Mouse (Mus musculus) liver, adult 2 months (tissue): ENCODE measurements at regions not wholly inside any gene's neighbourhood (a gene's known extent, or its start where the extent isn't known, plus 50 kb on each side); places are given as distances from the start of the nearest gene placed in this dataset.

ENCODE experiments used
- DNase-seq: peaks from one replicate; pipeline ENCODE4 v3.0.0-alpha.2; 2011; ENCODE audit warnings: low read depth, low spot score; ENCODE audit errors: extremely low read depth
- H3K27ac ChIP-seq: fragments of 200-500 bp; replicated peaks from 2 replicates; pipeline ENCODE4 v1.5.1; 2012; ENCODE audit warnings: low read depth, mild to moderate bottlenecking, control low read depth, inconsistent platforms, low read length; ENCODE audit not compliant: insufficient read depth
- H3K27me3 ChIP-seq: fragments of 200-500 bp; 2 replicates; pipeline ENCODE4 v1.6.1; 2012; ENCODE audit warnings: mild to moderate bottlenecking, moderate library complexity, low read length, inconsistent platforms; ENCODE audit not compliant: control insufficient read depth, insufficient read depth
- H3K36me3 ChIP-seq: fragments of 200-500 bp; 2 replicates; pipeline ENCODE4 v1.6.1; 2012; ENCODE audit warnings: low read length, inconsistent platforms; ENCODE audit not compliant: control insufficient read depth, insufficient read depth
- H3K4me1 ChIP-seq: fragments of 200-500 bp; 2 replicates; pipeline ENCODE4 v1.6.1; 2011; ENCODE audit warnings: low read length; ENCODE audit not compliant: control insufficient read depth, insufficient read depth
- H3K4me3 ChIP-seq: fragments of 200-500 bp; 2 replicates; pipeline ENCODE4 v1.5.1; 2011; ENCODE audit warnings: low read depth, mild to moderate bottlenecking, control low read depth, low read length, moderate library complexity; ENCODE audit not compliant: insufficient read depth
- H3K79me2 ChIP-seq: fragments of 200-500 bp; 2 replicates; pipeline ENCODE4 v1.6.1; 2012; ENCODE audit warnings: inconsistent platforms, mild to moderate bottlenecking, low read length, moderate library complexity; ENCODE audit not compliant: control insufficient read depth, insufficient read depth
- H3K9ac ChIP-seq: fragments of 200-500 bp; 2 replicates; pipeline ENCODE4 v1.6.1; 2012; ENCODE audit warnings: low read depth, mild to moderate bottlenecking, control low read depth, inconsistent platforms, low read length
- CTCF ChIP-seq: fragments of 200-500 bp; IDR thresholded peaks from 2 replicates; pipeline ENCODE4 v1.5.1; 2011; ENCODE audit warnings: low read depth, low read length, control low read depth
- POLR2A ChIP-seq: fragments of 200-500 bp; IDR thresholded peaks from 2 replicates; pipeline ENCODE4 v1.6.1; 2011; ENCODE audit warnings: low read length, control low read depth; ENCODE audit not compliant: insufficient read depth; ENCODE audit errors: extremely low read depth
- WGBS: fragments of 180-500 bp; shearing (Covaris S2); methylation state at CpG from one replicate; pipeline ENCODE4 v1.1.7; 2018; 5-methylcytosine and 5-hydroxymethylcytosine counted together

DNA sequence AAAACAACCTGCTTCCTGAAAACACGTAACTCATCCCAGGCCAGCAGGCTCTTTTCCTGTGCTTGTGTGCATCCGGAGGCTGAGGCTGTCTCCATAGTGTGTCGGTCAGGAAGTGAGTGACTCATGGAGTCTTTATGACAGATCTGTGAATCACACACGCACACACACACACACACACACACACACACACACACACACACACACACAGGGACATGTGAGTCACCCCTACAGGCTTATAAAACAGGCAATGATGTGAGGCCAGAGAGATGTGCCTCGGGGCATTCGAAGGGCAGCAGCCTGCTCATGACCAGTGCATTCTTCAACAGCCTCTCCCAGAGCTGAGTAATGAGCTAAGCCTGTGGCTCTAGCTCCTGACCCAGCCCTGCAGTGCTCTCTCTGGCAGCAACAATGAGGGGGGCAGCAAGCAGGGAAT is 97.5 kb upstream of the Dlx2 start:
- Histone ChIP-seq H3K9ac (no peak overlapping the region), H3K36me3 (no peaks in the 10 kb centered on the region), H3K4me1 (no peaks in the 10 kb centered on the region), H3K27me3 (no peaks in the 10 kb centered on the region), H3K4me3 (no peak overlapping the region), H3K79me2 (no peaks in the 10 kb centered on the region), H3K27ac (no peak overlapping the region)
- TF ChIP-seq POLR2A (no peak), CTCF (no peak)
- 64% methylated on average over 6 of the region's 6 CpGs for WGBS
- DNase-seq, result no peak

DNA sequence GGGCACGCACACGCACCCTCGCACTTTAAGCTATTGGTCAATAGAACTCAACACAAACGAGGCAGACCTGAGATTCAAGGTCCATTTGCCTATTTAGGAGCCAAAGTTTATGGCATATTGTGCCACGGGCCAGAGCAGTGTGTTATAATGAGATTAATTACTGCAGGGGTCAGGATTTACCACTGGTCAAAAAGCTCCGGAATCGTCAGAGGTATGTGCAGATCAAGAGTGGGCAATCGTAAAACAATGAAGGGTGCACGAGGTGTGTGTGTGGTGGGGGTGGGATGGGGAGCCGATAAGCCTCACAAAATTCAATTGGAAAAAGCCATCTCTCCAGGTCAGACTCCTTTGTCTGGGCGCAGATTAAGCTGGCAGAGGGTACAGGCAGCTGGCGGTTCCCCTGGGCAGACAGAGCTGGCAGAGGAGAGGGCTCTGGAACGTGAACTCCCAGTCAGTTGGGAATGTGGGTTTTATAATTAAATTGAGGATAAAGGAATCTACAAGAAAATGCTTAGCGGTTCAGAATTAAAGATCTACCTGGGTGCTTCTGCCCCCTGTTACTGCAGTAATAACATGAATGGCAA is 97.4 kb upstream of the Itga6 start:
- no peak overlapping the region for H3K27ac ChIP-seq
- no peaks in the 10 kb centered on the region for H3K27me3 ChIP-seq
- no peak overlapping the region for H3K9ac ChIP-seq
- no peaks in the 10 kb centered on the region for H3K4me1 ChIP-seq
- H3K4me3 ChIP-seq, result no peak overlapping the region
- 85% methylated on average over 14 of the region's 14 CpGs for WGBS
- TF ChIP-seq CTCF (no peak), POLR2A (no peak)
- no peak for DNase-seq
- H3K36me3 ChIP-seq, result no peaks in the 10 kb centered on the region
- no peaks in the 10 kb centered on the region for H3K79me2 ChIP-seq

DNA sequence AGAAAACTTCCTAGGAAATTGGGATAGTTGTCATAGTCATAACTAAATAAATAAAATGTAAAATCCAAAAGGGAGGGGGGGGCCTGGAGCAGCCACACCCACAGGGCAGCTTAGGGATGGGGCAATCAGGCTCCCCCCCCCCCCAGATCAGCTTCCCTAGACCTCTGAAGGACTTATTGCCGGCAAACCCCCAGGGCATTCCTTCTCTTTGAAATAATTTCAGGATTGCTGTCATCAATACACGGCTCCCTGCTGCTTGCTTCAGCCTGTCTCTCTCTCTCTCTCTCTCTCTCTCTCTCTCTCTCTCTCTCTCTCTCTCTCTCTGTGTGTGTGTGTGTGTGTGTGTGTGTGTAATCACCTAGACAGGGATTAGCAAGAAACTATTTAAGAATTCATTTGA is 93.8 kb upstream of the Itga6 start:
- Histone ChIP-seq H3K27me3 (no peaks in the 10 kb centered on the region; the same call in 1 of the 2 replicates), H3K36me3 (no peaks in the 10 kb centered on the region), H3K79me2 (no peaks in the 10 kb centered on the region), H3K9ac (no peak overlapping the region), H3K4me1 (peaks cover 3% of the 10 kb centered on the region; the same call in 1 of the 2 replicates), H3K4me3 (no peak overlapping the region), H3K27ac (no peak overlapping the region)
- 100% methylated on average over 2 of the region's 2 CpGs for WGBS
- no peak for DNase-seq
- TF ChIP-seq POLR2A, result no peak
- no peak for TF ChIP-seq CTCF

DNA sequence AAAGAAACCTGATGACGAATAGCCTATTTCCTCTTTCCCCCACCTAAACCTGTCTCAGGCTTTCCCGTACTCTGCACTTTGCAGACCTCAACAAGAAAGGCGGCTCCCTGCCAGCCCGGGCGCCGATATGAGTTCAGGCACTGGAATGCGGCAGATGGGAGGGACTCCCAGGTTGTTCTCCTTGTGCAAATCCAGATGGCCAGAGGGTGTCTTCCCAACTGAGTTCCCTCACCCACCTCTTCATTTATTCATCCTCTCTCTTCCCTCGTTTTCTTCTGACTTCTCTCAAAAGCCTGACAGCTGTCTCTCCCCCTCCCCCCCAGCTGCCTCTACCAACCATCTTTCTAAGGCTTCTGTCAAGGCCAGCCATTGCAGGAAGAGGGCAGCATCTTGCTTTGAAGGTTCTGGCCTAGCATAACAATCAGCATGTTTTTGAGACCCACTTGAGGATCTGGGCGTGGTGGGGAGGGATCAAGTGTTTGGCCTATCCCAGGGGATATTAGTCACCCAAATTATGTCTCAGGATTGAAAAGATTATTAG is 93.1 kb upstream of the Itga6 start:
- 62% methylated on average over 9 of the region's 9 CpGs for WGBS
- Histone ChIP-seq H3K4me3 (no peak overlapping the region), H3K79me2 (no peaks in the 10 kb centered on the region), H3K4me1 (peaks cover 3% of the 10 kb centered on the region; the same call in 1 of the 2 replicates), H3K27me3 (no peaks in the 10 kb centered on the region; the same call in 1 of the 2 replicates), H3K27ac (no peak overlapping the region), H3K9ac (no peak overlapping the region), H3K36me3 (no peaks in the 10 kb centered on the region)
- TF ChIP-seq CTCF (peak; percentile 12; the same call in 1 of the 2 replicates), POLR2A (no peak)
- DNase-seq, result no peak

DNA sequence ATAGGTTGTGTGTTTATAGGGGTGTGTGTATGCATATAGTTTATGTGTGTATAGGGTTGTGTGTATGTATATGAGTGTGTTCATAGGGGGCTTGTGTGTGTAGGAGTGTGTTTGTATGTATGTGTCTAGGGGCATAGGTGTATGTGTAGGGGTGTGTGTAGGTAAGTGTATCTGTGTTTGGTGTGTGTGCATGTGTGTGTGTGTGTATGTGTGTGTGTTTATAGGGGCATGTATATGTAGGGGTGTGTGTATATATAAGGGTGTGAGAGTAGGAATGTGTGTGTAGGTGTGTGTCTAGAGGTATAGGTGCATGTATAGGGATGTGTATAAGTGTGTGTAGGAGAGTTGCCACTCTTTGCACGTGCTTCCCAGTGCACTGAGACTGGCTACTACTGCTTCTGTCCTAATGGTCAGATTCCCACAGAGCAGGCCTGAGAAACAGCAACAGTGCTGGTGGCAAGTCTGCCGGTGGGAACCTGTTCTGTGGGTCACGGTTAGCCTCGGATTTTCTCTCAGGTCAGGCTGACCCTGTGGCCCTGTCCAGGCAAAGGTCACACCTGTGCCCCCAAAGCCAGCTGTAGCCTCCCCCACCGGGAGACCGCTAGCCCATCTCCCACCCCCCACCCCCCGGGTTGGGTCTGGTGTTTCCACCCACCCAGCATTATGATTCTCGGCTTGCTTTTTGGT is 90.5 kb upstream of the Itga6 start:
- no peak for DNase-seq
- WGBS, result 31% methylated on average over 8 of the region's 8 CpGs
- H3K9ac ChIP-seq, result no peak overlapping the region

More for the DNA sequence above, 90.5 kb upstream of the Itga6 start:
- Histone ChIP-seq H3K36me3 (no peaks in the 10 kb centered on the region), H3K4me1 (peaks cover 3% of the 10 kb centered on the region; the same call in 1 of the 2 replicates), H3K79me2 (no peaks in the 10 kb centered on the region), H3K27me3 (no peaks in the 10 kb centered on the region; the same call in 1 of the 2 replicates), H3K4me3 (no peak overlapping the region), H3K27ac (no peak overlapping the region)
- TF ChIP-seq CTCF, result no peak
- no peak for TF ChIP-seq POLR2A
